Mouse (Mus musculus): ENCODE measurements around the gene AF067061. TPM values are rescaled to one million over a fixed set of nuclear protein-coding genes. Genes with fewer than 3 reads are reported as not detected.
"Not testable (repeated sequence)": the region's sequence is repeated elsewhere in the genome, so short reads cannot be mapped to it uniquely, and the experiment has no call there.

The AF067061 gene
- polyA plus RNA-seq (2015; fragmentation: Nextera tagmentation; extraction: Ambion mirVana), result not detected in 2 replicates

DNA sequence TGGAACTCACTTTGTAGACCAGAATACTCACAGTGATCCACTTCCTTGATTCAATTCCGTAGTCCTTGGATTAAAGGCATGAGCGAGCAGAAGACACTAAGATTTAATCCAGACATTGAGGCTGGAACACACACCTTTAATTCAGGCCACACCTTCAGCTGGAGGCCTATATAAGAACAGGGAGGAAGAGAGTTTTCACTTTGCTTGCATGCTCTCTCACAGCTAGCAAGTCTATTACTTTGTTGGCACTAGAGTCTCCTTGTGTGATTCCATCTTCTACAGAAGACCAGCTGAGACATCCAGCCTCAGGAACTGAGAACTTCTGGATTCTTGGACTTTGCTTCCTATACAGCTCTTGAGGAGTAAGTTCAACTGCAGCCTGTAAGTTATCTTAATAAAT is at the start of gene AF067061:
Gene AF067061, plus strand, starts transcription at position 245 of the 400 bp plus-strand sequence.
- not testable (repeated sequence) for H3K36me3 ChIP-seq; H3K9ac ChIP-seq; H3K4me2 ChIP-seq (replicated peaks); H3K9me3 ChIP-seq (replicated peaks); H3K4me3 ChIP-seq (replicated peaks); ATAC-seq (ENCODE audit: insufficient number of reproducible peaks, low FRiP score, low TSS enrichment, low read depth); H3K27me3 ChIP-seq; H3K27ac ChIP-seq (replicated peaks); H3K4me1 ChIP-seq
- 84% methylated on average over 2 of the region's 2 CpGs for WGBS

DNA sequence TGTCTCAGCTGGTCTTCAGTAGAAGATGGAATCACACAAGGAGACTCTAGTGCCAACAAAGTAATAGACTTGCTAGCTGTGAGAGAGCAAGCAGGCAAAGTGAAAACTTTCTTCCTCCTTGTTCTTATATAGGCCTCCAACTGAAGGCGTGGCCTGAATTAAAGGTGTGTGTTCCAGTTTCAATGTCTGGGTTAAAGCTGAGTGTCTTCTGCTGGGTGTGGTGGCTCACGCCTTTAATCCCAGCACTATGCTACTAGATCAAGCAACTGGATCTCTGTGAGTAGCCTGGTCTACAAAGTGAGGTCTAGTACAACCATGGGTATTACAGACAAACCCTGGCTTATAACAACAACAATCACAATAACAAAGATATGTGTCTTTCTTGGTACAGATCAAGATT is 47.1 kb upstream of the AF067061 start, which contains the start of gene Gm21762:
Gene Gm21762, minus strand, starts transcription at position 101 of the 400 bp plus-strand sequence.
- not testable (repeated sequence) for H3K36me3 ChIP-seq; H3K4me2 ChIP-seq (replicated peaks)

DNA sequence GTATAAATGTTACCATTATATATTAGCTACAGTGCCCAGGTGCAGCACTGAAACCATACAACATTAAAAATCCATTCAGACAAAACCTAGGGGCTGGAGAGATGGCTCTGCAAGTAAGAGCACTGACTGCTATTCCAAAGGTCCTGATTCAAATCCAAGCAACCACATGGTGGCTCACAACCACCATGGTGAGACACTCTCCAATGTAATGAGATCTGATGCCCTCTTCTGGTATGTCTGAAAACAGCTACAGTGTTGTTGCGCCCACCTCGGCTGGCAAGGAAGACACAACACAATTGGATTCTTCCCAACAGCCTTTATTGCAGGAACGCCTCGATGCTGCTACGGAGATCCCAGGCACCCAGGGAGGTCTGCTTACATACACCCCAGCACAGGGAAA is 42.0 kb upstream of the AF067061 start:
- 83% methylated on average over 5 of the region's 5 CpGs for WGBS
- H3K4me2 ChIP-seq (replicated peaks); H3K36me3 ChIP-seq; H3K27me3 ChIP-seq; H3K9ac ChIP-seq; H3K27ac ChIP-seq (replicated peaks); ATAC-seq (ENCODE audit: insufficient number of reproducible peaks, low FRiP score, low TSS enrichment, low read depth); H3K4me1 ChIP-seq; H3K9me3 ChIP-seq (replicated peaks); H3K4me3 ChIP-seq (replicated peaks): not testable (repeated sequence)

More for the DNA sequence above, 47.1 kb upstream of the AF067061 start, which contains the start of gene Gm21762:
- H3K27ac ChIP-seq (replicated peaks); H3K4me3 ChIP-seq (replicated peaks); ATAC-seq (ENCODE audit: insufficient number of reproducible peaks, low FRiP score, low TSS enrichment, low read depth); H3K9me3 ChIP-seq (replicated peaks); H3K27me3 ChIP-seq; H3K4me1 ChIP-seq; H3K9ac ChIP-seq: not testable (repeated sequence)
- WGBS, result no CpG with 5 or more reads among the region's 2 CpGs

DNA sequence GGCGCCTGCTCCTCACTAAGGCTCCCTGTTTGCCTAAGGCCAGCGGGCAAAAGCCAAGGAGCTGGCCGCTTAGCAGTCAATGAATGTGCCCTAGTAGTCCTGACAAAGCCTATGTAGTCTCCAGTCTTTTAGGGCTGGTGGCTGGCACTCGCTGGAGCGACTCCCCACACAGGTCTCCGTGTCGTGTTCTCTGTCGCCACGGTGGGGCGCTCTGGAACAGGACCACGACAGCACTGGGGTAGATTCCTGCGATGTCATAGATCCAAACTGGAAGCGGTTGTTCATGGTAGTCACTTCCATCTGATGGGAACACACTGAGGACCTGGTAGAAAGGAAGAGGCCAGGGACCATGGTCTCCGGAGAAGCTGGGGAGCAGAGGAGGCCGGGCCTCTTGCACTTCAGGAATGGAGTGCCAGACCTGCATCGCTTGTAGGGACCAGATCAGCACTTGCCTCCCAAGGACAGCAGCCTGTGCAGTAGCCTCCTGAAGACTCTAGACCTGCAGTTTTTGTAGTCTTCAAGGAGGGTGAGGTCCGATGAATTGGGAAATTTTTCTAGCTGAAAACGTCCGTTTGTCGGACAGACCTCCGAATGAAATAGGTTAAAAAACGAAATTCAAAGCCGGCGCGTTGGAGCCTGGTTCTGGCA is 39.8 kb upstream of the AF067061 start:
- H3K9me3 ChIP-seq (replicated peaks); ATAC-seq (ENCODE audit: insufficient number of reproducible peaks, low FRiP score, low TSS enrichment, low read depth); H3K4me1 ChIP-seq; H3K27ac ChIP-seq (replicated peaks); H3K36me3 ChIP-seq; H3K4me2 ChIP-seq (replicated peaks); H3K4me3 ChIP-seq (replicated peaks); H3K27me3 ChIP-seq; H3K9ac ChIP-seq: not testable (repeated sequence)
- 90% methylated on average over 16 of the region's 25 CpGs for WGBS

DNA sequence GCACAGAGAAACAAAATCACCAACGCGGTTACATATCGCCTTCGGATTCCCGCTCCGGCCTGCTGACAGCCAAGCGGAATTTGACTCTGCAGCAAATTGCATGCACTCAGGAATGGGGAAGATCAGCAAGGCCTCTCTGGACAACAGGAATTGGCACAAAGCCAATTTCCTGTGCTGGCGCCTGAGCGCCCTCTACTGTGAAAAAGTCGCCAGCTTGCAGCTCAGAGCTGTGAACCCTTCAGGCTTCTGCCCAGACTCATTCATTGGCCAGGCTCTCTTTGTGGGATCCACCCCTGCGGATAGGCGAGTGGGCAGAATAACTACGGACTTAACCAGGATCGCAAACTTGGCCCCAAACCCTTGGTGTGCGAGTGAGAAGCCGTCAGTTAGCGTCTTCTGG is 31.1 kb upstream of the AF067061 start:
- H3K9me3 ChIP-seq (replicated peaks); H3K9ac ChIP-seq; H3K36me3 ChIP-seq; H3K27me3 ChIP-seq; H3K27ac ChIP-seq (replicated peaks); H3K4me1 ChIP-seq; ATAC-seq (ENCODE audit: insufficient number of reproducible peaks, low FRiP score, low TSS enrichment, low read depth); H3K4me2 ChIP-seq (replicated peaks); H3K4me3 ChIP-seq (replicated peaks): not testable (repeated sequence)
- 93% methylated on average over 17 of the region's 17 CpGs for WGBS

DNA sequence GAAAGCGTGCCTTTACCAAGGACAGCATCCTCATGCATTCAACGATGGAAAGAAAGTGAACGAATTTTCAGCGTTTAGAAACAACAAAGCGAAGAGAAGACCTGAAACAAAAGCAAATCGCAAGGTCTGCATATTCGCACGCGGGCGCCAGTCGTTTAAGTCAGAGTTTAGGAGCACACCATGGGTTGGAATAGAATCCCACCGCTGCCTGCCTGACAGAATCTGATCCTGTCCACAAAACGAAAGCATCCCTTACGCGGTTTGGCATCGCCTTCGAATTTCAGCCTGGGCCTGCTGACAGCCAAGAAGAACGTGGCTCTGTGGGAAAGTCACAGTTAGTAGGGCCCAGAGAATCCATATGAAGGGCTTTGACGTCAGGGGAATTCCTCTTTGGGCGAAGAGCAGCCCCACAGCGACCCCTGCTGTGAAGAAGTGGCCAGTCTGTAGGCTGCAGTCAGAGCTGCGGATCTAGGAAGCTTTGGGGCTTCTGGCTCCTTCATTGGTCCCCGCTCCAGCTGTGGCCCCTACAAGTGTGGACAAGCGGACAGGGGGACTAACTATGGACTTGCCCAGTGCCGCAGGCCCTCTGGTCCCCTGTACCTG is 30.4 kb upstream of the AF067061 start:
- not testable (repeated sequence) for H3K4me3 ChIP-seq (replicated peaks); H3K4me1 ChIP-seq; H3K27ac ChIP-seq (replicated peaks); H3K9ac ChIP-seq; ATAC-seq (ENCODE audit: insufficient number of reproducible peaks, low FRiP score, low TSS enrichment, low read depth); H3K27me3 ChIP-seq; H3K4me2 ChIP-seq (replicated peaks); H3K9me3 ChIP-seq (replicated peaks); H3K36me3 ChIP-seq
- 76% methylated on average over 14 of the region's 25 CpGs for WGBS

DNA sequence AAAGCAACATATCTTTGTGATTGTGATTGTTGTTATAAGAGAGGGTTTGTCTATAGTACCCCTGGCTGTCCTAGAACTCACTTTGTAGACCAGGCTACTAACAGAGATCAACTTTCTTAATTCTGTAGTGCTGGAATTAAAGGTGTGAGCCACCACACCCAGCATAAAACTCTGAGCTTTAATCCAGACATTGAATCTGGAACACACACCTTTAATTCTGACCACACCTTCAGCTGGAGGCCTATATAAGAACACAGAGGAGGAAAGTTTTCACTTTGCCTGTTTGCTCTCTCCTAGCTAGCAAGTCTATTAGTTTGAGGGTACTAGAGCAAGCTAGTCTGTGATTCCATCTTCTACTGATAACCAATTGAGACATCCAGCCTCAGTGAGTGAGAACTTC is 24.1 kb upstream of the AF067061 start, which contains the start of gene Gm21731:
Gene Gm21731, plus strand, starts transcription at position 301 of the 400 bp plus-strand sequence.
- H3K27me3 ChIP-seq; H3K36me3 ChIP-seq; H3K4me1 ChIP-seq; H3K4me3 ChIP-seq (replicated peaks); H3K9ac ChIP-seq; H3K27ac ChIP-seq (replicated peaks); ATAC-seq (ENCODE audit: insufficient number of reproducible peaks, low FRiP score, low TSS enrichment, low read depth); H3K4me2 ChIP-seq (replicated peaks); H3K9me3 ChIP-seq (replicated peaks): not testable (repeated sequence)

DNA sequence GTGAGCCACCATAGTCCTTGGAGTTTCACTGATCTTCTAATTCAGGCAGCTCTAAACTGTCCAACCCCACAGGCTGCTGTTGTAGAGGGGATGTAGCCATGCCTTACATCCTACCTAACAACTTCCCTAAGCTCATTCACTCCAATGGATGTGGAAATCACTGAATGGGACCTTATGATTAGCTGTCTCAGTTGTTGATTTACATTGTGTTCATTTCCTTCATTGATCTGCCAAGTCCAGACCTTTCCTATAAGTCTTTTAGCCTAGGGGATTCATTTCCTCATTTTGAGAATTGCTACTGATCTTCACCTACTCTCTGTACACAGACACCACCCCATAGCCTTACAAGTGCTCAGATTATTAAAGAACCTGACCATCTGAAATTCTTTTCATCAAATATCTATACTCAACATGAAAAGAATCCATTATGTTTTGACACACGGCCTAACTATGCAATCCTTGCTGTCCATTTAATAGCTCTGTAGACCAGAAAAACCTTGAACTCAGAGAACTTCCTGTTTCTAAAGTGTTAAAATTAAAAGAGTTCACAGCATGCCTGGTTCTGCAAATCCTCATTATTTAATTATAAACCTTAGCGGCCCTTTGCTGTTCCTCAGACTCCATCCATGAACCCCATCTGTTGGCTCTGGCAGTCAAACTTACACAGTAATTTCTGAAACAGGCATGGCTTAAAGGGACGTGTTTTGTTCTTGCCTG is 11.5 kb upstream of the AF067061 start:
- H3K4me2 ChIP-seq (replicated peaks); H3K36me3 ChIP-seq; H3K27ac ChIP-seq (replicated peaks); H3K27me3 ChIP-seq; H3K9ac ChIP-seq; ATAC-seq (ENCODE audit: insufficient number of reproducible peaks, low FRiP score, low TSS enrichment, low read depth); H3K9me3 ChIP-seq (replicated peaks); H3K4me1 ChIP-seq; H3K4me3 ChIP-seq (replicated peaks): not testable (repeated sequence)
- 64% methylated on average over 2 of the region's 3 CpGs for WGBS

DNA sequence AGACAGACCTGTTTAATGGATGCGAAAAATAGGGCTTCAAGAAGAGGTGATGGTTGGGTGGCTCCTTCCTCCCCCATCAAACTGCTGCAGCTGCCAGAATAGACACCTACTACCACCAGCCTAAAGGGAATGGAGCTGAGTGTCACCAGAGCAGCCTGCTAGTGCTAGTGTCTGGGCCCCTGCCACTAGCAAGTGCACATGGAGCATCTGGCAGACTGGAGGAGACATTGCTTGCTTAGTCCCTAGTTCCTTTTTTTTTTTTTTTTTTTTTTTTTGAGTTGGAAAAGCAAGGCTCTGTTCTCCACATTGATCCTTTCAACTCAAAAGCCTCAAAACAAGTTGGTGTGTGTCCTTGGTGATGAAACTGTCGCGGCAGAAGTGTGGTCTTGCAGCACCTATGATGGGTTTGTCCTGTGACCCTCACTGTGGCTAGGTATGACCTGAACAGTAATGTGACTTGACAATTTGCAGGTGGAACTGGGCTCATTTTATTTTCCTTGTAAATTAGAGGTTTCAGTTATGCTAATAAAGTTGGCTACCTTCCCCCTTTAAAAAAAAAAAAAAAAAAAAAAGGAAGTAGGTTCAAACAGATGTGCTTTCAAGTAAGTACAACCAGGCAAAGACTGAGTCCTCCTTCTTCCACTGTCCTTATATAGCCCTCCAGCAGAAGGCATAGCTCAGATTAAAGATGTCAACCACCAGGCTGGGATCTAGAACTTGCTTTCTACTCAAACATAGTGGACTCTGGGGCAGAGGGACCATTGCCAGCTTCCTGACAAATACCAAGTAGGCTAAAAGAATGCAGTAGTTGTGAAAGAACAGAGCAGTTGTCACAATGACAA is 3.9 kb upstream of the AF067061 start:
- not testable (repeated sequence) for H3K9ac ChIP-seq; H3K4me1 ChIP-seq; H3K36me3 ChIP-seq; H3K27me3 ChIP-seq; H3K4me3 ChIP-seq (replicated peaks); H3K27ac ChIP-seq (replicated peaks); H3K4me2 ChIP-seq (replicated peaks); H3K9me3 ChIP-seq (replicated peaks); ATAC-seq (ENCODE audit: insufficient number of reproducible peaks, low FRiP score, low TSS enrichment, low read depth)
- 89% methylated on average over 3 of the region's 3 CpGs for WGBS

DNA sequence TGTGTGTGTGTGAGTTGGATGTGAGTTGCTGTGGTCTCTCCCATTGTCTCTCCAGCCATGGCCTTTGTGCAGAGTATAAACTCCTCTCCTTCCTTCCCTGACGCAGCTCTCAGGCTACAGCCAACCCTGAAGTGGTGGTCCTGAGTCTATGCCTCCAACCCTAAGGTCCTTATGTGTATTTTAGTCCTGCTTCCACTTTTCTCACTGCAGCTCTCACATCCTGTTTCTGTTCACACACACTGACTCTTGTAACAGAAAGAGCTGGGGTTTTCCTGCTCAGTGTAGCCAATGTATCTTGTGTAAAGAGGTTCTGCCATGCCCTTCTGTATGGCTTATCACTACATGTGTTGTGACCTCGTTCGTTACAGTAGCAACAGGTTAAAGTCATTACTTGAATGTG is 3.2 kb upstream of the AF067061 start:
- H3K9me3 ChIP-seq (replicated peaks); H3K4me1 ChIP-seq; H3K9ac ChIP-seq; H3K36me3 ChIP-seq; H3K27ac ChIP-seq (replicated peaks); H3K27me3 ChIP-seq; ATAC-seq (ENCODE audit: insufficient number of reproducible peaks, low FRiP score, low TSS enrichment, low read depth); H3K4me3 ChIP-seq (replicated peaks); H3K4me2 ChIP-seq (replicated peaks): not testable (repeated sequence)
- WGBS, result 63% methylated on average over 3 of the region's 3 CpGs

DNA sequence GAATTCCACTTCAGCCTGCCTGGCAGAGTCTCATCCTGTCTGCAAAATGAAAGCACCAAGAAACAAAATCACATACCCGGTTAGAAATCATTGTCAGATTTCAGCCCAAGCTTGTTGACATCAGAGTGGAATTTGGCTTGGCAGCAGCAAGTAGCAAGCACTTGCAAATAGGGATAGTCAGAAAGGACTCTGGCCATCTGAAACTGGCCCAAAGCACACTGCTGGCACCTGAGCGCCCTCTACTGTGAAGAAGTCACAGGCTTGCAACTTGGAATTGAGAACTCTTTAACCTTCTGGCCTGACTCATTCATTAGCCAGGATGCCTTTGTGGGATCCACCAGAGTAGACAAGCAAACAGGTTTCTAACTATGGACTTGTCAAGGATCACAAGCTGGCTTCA is 14.9 kb downstream of the AF067061 start:
- not testable (repeated sequence) for H3K4me3 ChIP-seq (replicated peaks); H3K9me3 ChIP-seq (replicated peaks); H3K4me2 ChIP-seq (replicated peaks); H3K27me3 ChIP-seq; H3K36me3 ChIP-seq; H3K27ac ChIP-seq (replicated peaks); H3K9ac ChIP-seq; ATAC-seq (ENCODE audit: insufficient number of reproducible peaks, low FRiP score, low TSS enrichment, low read depth); H3K4me1 ChIP-seq
- 20% methylated on average over 2 of the region's 2 CpGs for WGBS
